Mouse (Mus musculus): ENCODE data around the gene Nuak1. TPM values are rescaled to one million over a fixed set of nuclear protein-coding genes. Genes with fewer than 3 reads are reported as not detected.

Gene Nuak1
- polyA plus RNA-seq, 1 experiment from 2014 or later, result 3.5 TPM

DNA sequence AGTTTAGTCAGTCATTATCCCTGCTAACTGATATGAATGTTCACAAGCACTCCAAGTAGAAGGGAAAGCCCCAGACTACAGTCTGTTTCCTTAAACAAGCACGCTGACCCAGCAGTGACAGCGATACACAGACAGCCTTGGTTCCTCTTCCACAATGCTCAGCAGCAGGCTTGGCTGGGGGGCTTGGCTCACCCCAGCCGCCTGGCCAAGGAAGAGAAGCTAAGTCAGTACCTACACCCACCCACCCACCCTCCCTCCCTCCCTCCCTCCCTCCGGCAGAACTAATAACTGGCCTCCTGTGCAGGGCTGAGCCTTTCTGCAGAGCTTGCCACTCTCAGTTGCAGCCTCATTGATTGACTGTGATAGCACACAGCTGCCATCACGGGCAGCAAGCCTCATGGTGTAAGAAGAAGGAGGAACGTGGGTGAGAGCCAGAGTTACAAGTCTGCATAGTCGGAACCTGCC is 38.5 kb downstream of the Nuak1 start:
- H3K27ac ChIP-seq, result peak overlapping the region; percentile 41; the same call in 1 of the 2 replicates
- no peak overlapping the region for H3K4me2 ChIP-seq (replicated peaks)
- WGBS, result 32% methylated on average over 7 of the region's 7 CpGs

DNA sequence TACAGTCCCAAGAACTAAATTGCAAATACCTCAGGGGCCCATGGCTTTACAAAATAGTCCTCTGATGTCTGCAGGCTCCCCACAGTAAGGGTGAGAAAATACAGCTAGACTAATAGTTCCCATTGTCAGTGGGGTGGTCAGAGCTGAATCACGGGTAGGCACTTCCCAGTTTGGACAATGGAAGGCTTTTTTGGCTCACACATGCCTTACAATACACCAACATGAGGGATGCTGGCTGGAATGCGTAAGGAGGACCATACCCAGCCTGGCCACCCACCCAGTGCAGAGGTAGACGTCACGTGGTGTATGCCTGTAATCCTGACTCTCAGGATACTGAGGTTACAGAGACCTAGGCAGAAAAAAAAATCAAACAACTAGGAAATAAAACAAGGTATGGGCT is 39.2 kb downstream of the Nuak1 start:
- Histone ChIP-seq H3K36me3 (no peaks in the 10 kb centered on the region), H3K4me1 (peaks cover 38% of the 10 kb centered on the region), H3K27ac (no peak overlapping the region), H3K9ac (no peak overlapping the region), H3K4me2 (replicated peaks) (no peak overlapping the region), H3K9me3 (no peaks in the 10 kb centered on the region), H3K27me3 (no peaks in the 10 kb centered on the region), H3K4me3 (no peak overlapping the region)
- WGBS, result 32% methylated on average over 4 of the region's 4 CpGs
- ATAC-seq (ENCODE audit: insufficient number of reproducible peaks, insufficient read depth, low FRiP score, low TSS enrichment), result no peak

More for the DNA sequence above, 38.5 kb downstream of the Nuak1 start:
- no peaks in the 10 kb centered on the region for H3K27me3 ChIP-seq
- peaks cover 38% of the 10 kb centered on the region for H3K4me1 ChIP-seq
- H3K9me3 ChIP-seq, result no peaks in the 10 kb centered on the region
- no peaks in the 10 kb centered on the region for H3K36me3 ChIP-seq
- ATAC-seq (ENCODE audit: insufficient number of reproducible peaks, insufficient read depth, low FRiP score, low TSS enrichment), result no peak; the same call in 1 of the 2 replicates
- H3K4me3 ChIP-seq, result no peak overlapping the region
- H3K9ac ChIP-seq, result no peak overlapping the region

DNA sequence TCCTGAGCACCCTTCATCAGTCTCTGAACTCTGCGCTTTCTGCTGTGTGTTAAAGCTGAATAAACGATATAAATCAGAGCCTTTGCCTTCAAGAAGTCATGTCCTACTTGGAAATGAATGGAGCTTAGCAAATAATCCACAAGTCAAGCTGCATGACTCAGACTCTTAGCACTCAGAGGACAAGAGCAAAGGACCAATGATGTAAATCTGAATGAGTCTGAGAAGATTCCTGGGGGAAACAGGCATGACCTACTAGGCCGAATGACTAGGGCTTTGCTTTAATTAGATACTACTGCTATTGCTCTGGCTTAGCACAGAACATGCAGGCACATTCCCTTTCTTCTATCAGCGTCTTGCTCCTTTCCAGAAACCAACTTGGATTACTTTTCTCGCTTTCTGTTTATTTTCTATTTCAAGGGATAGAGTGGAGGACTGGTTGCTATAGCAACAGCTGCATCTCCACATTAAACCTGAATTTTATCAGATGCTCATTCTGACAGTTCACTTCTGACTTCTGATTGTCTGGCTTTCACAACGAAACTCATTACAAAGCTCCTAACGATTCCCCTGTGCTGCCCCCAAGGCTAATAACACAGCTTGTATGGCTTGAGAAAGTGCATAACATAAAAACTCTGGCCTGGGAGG is 40.2 kb downstream of the Nuak1 start:
- 72% methylated on average over 7 of the region's 7 CpGs for WGBS
- H3K4me2 ChIP-seq (replicated peaks), result no peak overlapping the region

DNA sequence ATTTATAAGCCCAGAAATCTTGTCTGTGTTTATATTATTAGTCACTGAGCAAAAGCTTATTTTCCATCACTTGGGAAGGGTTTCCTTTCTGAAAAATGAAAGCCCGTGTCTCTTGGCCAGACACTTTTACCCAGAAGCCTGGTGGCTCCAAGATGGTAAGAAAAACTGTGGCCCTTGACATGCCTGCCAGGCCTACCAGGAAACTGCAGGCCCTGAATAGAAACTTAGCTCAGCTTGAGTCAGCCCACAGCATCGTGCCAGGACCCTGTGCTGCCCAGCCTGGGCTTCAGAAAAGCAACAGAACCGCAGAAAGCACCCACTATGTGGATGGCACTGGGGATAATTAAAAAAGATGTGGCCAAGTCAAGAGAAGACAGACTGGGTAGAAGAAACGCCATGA is 43.1 kb downstream of the Nuak1 start:
- Histone ChIP-seq H3K9me3 (no peaks in the 10 kb centered on the region), H3K4me2 (replicated peaks) (no peak overlapping the region), H3K27me3 (no peaks in the 10 kb centered on the region), H3K4me1 (peaks cover 35% of the 10 kb centered on the region), H3K27ac (no peak overlapping the region), H3K9ac (no peak overlapping the region), H3K4me3 (no peak overlapping the region), H3K36me3 (no peaks in the 10 kb centered on the region; the same call in 1 of the 2 replicates)
- WGBS, result 87% methylated on average over 4 of the region's 4 CpGs
- no peak for ATAC-seq (ENCODE audit: insufficient number of reproducible peaks, insufficient read depth, low FRiP score, low TSS enrichment)

More for the DNA sequence above, 40.2 kb downstream of the Nuak1 start:
- no peaks in the 10 kb centered on the region for H3K27me3 ChIP-seq
- peaks cover 34% of the 10 kb centered on the region for H3K4me1 ChIP-seq
- no peaks in the 10 kb centered on the region for H3K36me3 ChIP-seq
- H3K4me3 ChIP-seq, result no peak overlapping the region
- no peak overlapping the region for H3K9ac ChIP-seq
- H3K9me3 ChIP-seq, result no peaks in the 10 kb centered on the region
- ATAC-seq (ENCODE audit: insufficient number of reproducible peaks, insufficient read depth, low FRiP score, low TSS enrichment), result no peak
- H3K27ac ChIP-seq, result no peak overlapping the region

DNA sequence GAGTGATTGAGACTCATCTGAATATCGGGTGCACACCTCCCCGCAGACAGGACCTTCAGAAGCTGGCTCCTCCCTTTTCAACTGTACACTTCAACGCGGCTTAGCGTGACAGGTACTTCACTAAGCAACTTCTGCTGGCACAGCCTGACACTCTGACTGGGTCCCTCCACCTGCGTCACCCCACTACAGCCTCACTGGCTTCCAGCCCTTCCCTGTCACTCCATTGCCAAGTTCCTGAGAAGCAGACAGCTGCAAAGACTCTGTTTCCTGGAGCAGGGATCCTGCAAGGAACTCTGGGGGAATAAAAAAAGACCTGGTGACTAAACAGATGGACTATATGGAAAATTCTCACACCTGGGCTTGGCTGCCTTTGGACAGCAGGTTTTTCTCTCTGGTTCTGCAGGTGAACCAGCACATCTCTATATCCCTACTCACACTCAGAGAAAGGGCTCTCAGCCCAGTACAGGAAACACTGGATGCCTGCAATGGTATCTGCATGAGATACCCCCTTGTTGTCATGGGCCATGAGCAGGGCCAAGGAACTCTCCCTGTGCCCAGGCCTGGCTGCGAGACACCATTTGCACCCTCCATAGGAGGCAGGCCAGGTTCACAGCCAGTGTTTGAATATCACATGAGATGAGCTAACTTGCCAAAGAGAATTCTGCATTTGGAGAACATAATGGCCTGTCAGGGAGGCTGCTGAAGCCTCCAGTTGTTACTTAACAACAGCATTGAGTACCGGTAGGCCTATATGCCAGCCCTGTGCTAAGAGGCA is 44.3 kb downstream of the Nuak1 start:
- H3K36me3 ChIP-seq, result no peaks in the 10 kb centered on the region; the same call in 1 of the 2 replicates
- H3K4me3 ChIP-seq, result no peak overlapping the region
- H3K9ac ChIP-seq, result no peak overlapping the region
- ATAC-seq (ENCODE audit: insufficient number of reproducible peaks, insufficient read depth, low FRiP score, low TSS enrichment), result no peak
- H3K4me1 ChIP-seq, result peaks cover 28% of the 10 kb centered on the region
- 87% methylated on average over 8 of the region's 8 CpGs for WGBS
- H3K9me3 ChIP-seq, result no peaks in the 10 kb centered on the region
- no peak overlapping the region for H3K27ac ChIP-seq
- H3K27me3 ChIP-seq, result no peaks in the 10 kb centered on the region
- H3K4me2 ChIP-seq (replicated peaks), result no peak overlapping the region

DNA sequence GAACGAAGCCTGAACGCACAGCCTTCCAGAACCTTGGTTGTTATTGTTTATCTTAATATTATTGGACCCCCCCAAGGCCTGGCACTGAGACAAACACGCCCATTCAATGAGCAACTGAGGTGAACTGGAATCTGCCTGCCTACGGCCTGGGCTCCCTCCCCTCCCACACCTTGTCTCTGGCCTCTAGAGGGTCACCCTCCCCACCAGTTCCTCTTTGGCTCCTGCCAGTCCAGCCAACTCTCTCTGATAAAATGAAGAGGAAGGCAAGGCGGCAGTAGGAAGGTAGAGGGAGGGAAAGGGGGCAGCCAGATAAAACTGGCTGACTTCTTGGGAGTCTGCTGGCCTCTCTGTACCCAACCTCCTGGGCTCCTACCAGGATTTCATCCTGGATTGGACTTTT is 45.1 kb downstream of the Nuak1 start:
- ATAC-seq (ENCODE audit: insufficient number of reproducible peaks, insufficient read depth, low FRiP score, low TSS enrichment), result no peak

DNA sequence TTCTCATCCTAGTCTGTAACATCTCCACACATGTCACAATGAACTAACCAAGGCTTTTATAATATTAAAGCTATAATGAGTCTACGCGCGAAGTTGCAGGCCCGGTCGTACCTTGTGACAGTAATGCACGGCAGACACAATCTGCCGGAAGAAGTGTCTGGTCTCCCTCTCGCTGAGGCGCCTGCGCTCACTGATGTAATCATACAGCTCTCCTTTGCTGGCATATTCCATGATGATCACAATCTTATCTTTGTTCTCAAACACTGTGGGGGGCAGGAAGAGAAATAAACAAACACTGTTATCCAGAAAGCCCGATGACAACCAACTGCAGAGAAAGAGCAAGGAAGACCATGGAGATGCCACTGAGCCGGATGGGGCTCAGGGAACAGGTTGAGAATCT is 46.5 kb downstream of the Nuak1 start:
- H3K9me3 ChIP-seq, result no peaks in the 10 kb centered on the region
- no peak overlapping the region for H3K27ac ChIP-seq
- no peak overlapping the region for H3K4me2 ChIP-seq (replicated peaks)
- H3K4me1 ChIP-seq, result peaks cover 32% of the 10 kb centered on the region
- ATAC-seq (ENCODE audit: insufficient number of reproducible peaks, insufficient read depth, low FRiP score, low TSS enrichment), result no peak
- no peaks in the 10 kb centered on the region; the same call in 1 of the 2 replicates for H3K36me3 ChIP-seq
- H3K9ac ChIP-seq, result no peak overlapping the region
- 81% methylated on average over 12 of the region's 12 CpGs for WGBS
- no peaks in the 10 kb centered on the region for H3K27me3 ChIP-seq
- H3K4me3 ChIP-seq, result no peak overlapping the region

More for the DNA sequence above, 45.1 kb downstream of the Nuak1 start:
- Histone ChIP-seq H3K27me3 (no peaks in the 10 kb centered on the region), H3K36me3 (no peaks in the 10 kb centered on the region; the same call in 1 of the 2 replicates), H3K4me2 (replicated peaks) (no peak overlapping the region), H3K4me1 (peaks cover 22% of the 10 kb centered on the region), H3K9ac (no peak overlapping the region), H3K4me3 (no peak overlapping the region), H3K9me3 (no peaks in the 10 kb centered on the region), H3K27ac (no peak overlapping the region)
- WGBS, result 82% methylated on average over 5 of the region's 5 CpGs

DNA sequence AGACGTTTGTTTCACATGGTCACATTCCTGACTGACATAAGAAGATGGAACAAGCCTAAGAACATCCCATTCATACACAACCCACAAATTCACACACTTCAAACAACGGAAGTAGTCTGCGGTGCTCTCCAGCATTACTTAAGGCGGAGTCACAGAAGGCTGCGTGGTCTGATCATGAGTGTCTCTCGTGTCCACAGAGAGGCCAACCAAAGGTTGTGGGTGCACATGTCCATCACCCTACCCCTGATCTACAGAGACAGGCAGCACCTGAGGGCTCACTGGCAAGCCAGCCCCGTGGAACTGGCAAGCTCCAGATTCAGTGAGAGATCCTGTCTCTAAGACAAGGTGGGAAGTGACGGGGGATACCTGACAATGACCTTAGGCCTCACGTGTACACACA is 47.0 kb downstream of the Nuak1 start:
- 81% methylated on average over 9 of the region's 9 CpGs for WGBS
- H3K9me3 ChIP-seq, result no peaks in the 10 kb centered on the region
- no peak for ATAC-seq (ENCODE audit: insufficient number of reproducible peaks, insufficient read depth, low FRiP score, low TSS enrichment)
- no peaks in the 10 kb centered on the region for H3K27me3 ChIP-seq
- no peak overlapping the region for H3K27ac ChIP-seq
- H3K36me3 ChIP-seq, result no peaks in the 10 kb centered on the region; the same call in 1 of the 2 replicates
- H3K4me1 ChIP-seq, result peaks cover 37% of the 10 kb centered on the region
- H3K4me2 ChIP-seq (replicated peaks), result no peak overlapping the region
- H3K9ac ChIP-seq, result no peak overlapping the region
- no peak overlapping the region for H3K4me3 ChIP-seq

DNA sequence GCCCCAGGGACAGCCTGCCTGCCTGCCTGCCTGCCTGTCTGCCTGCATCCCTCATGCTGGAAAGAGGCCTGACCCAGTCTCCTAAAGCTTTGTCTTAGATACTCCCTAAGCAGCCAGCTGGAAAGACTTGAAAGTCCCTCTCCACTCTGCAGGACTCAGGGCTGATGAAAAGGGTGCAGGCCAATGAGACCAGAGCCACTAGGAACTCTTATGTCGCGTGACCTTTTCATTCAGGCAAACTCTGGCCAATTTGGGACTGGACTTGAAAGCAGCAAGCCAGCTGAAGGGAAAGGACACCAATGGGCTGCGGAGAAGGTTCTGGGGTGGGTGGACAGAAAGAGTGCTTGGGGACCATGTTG is 47.7 kb downstream of the Nuak1 start:
- H3K9me3 ChIP-seq, result no peaks in the 10 kb centered on the region
- no peak for ATAC-seq (ENCODE audit: insufficient number of reproducible peaks, insufficient read depth, low FRiP score, low TSS enrichment)
- no peaks in the 10 kb centered on the region for H3K27me3 ChIP-seq
- no peaks in the 10 kb centered on the region; the same call in 1 of the 2 replicates for H3K36me3 ChIP-seq
- peak overlapping the region; percentile 14; the same call in 1 of the 2 replicates for H3K4me2 ChIP-seq (replicated peaks)
- H3K4me3 ChIP-seq, result no peak overlapping the region
- peaks cover 44% of the 10 kb centered on the region for H3K4me1 ChIP-seq
- H3K9ac ChIP-seq, result no peak overlapping the region
- H3K27ac ChIP-seq, result peak overlapping the region; percentile 65
- 77% methylated on average over 3 of the region's 3 CpGs for WGBS

DNA sequence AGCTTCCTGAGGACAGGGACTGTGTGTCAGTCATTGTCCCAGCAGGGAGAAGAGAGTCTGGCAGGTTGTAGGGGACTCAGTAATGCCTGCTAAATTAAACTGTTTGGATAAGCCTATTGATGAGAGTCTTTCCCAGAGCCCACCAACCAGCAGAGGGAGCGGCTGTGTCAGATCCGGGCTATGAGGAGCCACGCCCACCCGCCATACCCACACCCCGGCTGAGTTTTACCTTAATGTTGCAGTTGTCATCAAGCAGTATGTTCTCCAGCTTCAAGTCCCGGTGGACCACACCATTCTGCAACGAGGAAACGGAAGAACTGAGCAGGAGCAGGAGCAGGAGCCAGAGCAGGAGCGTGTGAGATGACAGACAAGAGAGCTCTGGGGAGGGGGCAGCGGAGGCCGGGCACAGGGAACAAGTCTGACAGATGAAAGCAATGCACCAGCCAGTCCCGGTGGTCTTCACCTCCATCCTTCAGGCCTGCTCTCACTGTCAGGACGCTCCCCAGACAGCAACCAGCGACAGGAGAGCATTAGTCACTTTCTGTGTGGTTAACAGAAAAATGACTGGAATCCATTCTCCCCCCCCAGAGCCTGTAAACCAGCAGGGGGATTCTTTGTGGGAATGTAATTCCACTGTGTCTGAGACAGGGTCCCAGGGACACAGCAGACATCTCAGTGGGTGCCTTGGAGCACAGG is 48.2 kb downstream of the Nuak1 start:
- ATAC-seq (ENCODE audit: insufficient number of reproducible peaks, insufficient read depth, low FRiP score, low TSS enrichment), result no peak
- peaks cover 49% of the 10 kb centered on the region for H3K4me1 ChIP-seq
- H3K9ac ChIP-seq, result no peak overlapping the region
- H3K27ac ChIP-seq, result peak overlapping the region; percentile 65
- H3K4me2 ChIP-seq (replicated peaks), result peak overlapping the region; percentile 14; the same call in 1 of the 2 replicates
- no peaks in the 10 kb centered on the region; the same call in 1 of the 2 replicates for H3K36me3 ChIP-seq
- H3K27me3 ChIP-seq, result no peaks in the 10 kb centered on the region
- H3K9me3 ChIP-seq, result no peaks in the 10 kb centered on the region
- WGBS, result 20% methylated on average over 14 of the region's 14 CpGs
- no peak overlapping the region for H3K4me3 ChIP-seq

DNA sequence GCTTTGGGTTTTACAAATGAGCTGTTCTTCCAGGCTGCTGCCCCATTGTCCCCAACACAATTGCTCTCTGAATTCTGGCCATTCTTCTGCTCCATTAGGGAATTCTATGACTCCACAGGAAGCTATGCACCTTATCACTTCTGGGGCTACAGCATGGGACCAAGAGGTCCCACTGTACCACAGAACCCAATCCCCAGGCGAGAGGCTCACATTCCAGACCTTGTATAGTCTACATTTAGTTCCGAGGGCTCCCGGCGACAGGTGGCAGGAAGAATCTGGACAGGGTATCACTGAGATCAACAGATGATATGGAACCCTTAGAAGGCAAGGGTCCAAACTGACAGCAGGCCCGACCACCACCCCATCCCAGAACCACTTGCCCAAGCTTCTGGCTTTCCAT is 50.7 kb downstream of the Nuak1 start:
- H3K9me3 ChIP-seq, result no peaks in the 10 kb centered on the region
- H3K4me1 ChIP-seq, result peaks cover 65% of the 10 kb centered on the region
- H3K9ac ChIP-seq, result no peak overlapping the region
- H3K4me3 ChIP-seq, result no peak overlapping the region
- no peak overlapping the region for H3K4me2 ChIP-seq (replicated peaks)
- no peaks in the 10 kb centered on the region; the same call in 1 of the 2 replicates for H3K36me3 ChIP-seq
- 81% methylated on average over 5 of the region's 5 CpGs for WGBS
- ATAC-seq (ENCODE audit: insufficient number of reproducible peaks, insufficient read depth, low FRiP score, low TSS enrichment), result no peak
- H3K27me3 ChIP-seq, result no peaks in the 10 kb centered on the region
- no peak overlapping the region for H3K27ac ChIP-seq

Measured in embryonic facial prominence, embryonic 12.5 days (tissue).